Mouse (Mus musculus) megakaryocyte, embryonic 14.5 days (primary cell): ENCODE measurements around the gene E2f2.

Experiments used
- FLI1 ChIP-seq: IDR thresholded peaks from 2 replicates; pipeline ENCODE4 v1.6.1; 2012; ENCODE audit warnings: low read length, inconsistent platforms, mixed read lengths
- GATA1 ChIP-seq: IDR thresholded peaks from 3 replicates; pipeline ENCODE4 v1.6.1; 2012; ENCODE audit warnings: mixed read lengths, low read length, inconsistent platforms, borderline replicate concordance

- TF ChIP-seq GATA1 = no peak
- no peak for TF ChIP-seq FLI1
These were observed 482 bp downstream of the E2f2 start for GRCm38 (mm10) chr4:136172542-136173209.
